Mouse (Mus musculus): ENCODE data around the gene Gm853.

GRCm38 (mm10) chr4:130171951-130172765 lies 50.0 kb downstream of the Gm853 start:
- TF ChIP-seq POLR2AphosphoS5 (IDR thresholded peaks at IDR 0.05; ENCODE audit: insufficient replicate concordance, low read depth, low read length), result no peak
- no peak for TF ChIP-seq CTCF (IDR thresholded peaks at IDR 0.05; ENCODE audit: low read depth, low read length)
- no peak for TF ChIP-seq TAL1 (conservative IDR thresholded peaks at IDR 0.05; ENCODE audit: low read depth, low read length)
- no peak for TF ChIP-seq GATA1 (IDR thresholded peaks at IDR 0.05; ENCODE audit: borderline replicate concordance, low read length)
